Mouse (Mus musculus): ENCODE data around the gene Znrf1.

GRCm38 (mm10) chr8:111594044-111594840 lies 58.3 kb downstream of the Znrf1 start:
- TF ChIP-seq CTCF (IDR thresholded peaks at IDR 0.05; ENCODE audit: borderline replicate concordance, extremely low read depth, insufficient read depth, insufficient read length) (no peak), POLR2A (IDR thresholded peaks at IDR 0.05; ENCODE audit: borderline replicate concordance, extremely low read depth, insufficient read depth, insufficient read length, poor library complexity, severe bottlenecking) (no peak)

All from brain, embryonic 14.5 days (tissue).